Mouse (Mus musculus) lung, postnatal 10 days (tissue): ENCODE measurements around the gene H2-Eb1.

Experiments
- DNase-seq: peaks from one replicate; pipeline ENCODE4 v3.0.0; 2021

Gene H2-Eb1

GRCm38 (mm10) chr17:34305380-34306030 is at the start of gene H2-Eb1:
TSS of gene H2-Eb1 (plus strand) at chr17:34305867.
- DNase-seq, result peak; percentile 95

- DNase-seq, result no peak
Measured at GRCm38 (mm10) chr17:34256501-34256900, 49.2 kb upstream of the H2-Eb1 start.

DNA sequence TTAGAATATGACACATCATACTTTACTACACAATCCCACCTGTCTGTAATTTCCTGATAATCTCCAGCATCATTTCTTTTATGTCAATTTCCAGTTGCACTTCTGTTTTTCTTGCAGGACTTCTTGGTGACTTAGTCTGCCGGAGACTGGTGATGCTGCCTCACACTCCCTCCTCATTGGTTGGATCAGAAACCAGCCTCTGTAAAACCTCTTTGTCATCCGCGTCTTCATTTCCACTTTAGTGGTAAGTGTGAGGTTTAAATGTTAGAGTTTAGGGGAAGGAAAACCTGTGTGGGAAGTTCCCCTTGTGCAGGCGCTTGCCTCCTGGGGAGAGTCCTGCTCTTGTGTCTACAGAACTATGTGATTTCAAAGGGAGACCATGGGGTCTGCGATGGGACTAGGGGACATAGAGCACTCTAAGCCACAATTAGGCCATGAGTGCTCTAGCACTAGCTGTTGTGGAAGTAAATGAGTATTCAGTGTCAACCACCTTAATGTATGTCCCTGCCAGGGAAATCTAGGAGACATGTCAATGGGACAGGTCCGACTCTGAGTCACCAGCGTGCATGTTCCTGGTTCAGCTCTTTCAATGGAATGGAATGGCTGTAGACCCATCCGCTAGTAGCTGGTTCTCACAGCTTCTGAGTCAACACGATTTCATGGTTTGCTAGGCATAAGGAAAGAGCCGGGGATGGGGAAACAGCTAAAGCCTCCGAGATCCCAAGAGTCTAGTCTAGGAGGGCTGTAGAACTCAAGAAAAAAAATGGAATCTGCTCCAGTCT is 47.9 kb upstream of the H2-Eb1 start, which contains the start of gene H2-Ab1:
Gene H2-Ab1, plus strand, starts transcription at position 96 of the 782 bp plus-strand sequence.
- peak; percentile 87 for DNase-seq

DNA sequence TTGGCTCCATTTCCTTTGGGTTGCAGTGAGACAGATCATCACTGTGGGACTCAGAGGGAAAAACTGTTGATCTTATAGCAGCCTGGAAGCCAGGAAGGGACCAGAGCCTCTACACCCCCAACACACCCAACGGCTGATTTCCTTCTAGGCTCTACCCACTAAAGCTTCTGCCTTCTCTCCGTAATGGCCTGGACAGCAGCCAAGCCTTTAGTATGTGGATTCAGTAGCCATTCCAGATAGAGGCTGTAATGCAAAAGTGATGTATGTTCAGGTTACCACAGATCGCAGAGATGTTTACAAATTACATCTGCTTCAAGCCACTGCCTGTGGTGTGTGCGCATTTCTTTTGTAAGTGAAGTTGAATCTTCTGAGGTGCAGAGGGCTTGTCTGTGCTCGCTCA is 45.1 kb upstream of the H2-Eb1 start:
- DNase-seq, result no peak

DNA sequence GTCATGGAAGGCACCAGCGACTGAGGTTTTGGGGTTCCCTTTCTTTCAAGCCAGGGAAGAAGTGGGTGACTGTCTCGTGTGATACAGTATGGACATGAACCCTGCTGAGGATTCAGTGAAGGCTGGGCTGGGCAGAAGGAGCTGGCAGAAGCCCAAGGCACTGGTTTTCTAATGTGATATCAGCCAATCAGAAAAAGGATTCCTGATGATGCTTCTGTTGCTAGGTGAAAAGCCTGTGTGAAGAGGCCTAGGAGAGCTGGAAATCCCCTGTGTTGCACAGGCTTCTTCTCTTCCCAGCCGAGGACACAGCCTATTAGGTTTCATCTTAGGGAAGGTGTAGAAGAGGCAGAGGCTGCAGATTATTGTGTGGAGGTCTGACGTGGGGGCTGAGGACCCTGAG is 44.2 kb upstream of the H2-Eb1 start:
- peak; percentile 90 for DNase-seq

DNA sequence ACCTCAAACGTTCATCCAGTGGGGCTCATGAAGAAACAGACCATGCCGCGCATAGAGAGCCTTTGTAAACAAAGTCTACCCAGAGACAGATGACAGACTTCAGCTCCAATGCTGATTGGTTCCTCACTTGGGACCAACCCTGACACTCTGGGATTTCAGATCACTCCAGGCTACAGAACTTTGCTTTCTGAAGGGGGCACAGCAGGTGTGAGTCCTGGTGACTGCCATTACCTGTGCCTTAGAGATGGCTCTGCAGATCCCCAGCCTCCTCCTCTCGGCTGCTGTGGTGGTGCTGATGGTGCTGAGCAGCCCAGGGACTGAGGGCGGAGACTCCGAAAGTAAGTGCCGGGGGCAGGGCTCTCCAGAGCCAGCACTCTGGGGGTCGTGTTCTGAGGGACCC is 42.6 kb upstream of the H2-Eb1 start:
- DNase-seq, result peak; percentile 84

- peak; percentile 43 for DNase-seq
Measured at GRCm38 (mm10) chr17:34263811-34264371, 41.8 kb upstream of the H2-Eb1 start.

DNA sequence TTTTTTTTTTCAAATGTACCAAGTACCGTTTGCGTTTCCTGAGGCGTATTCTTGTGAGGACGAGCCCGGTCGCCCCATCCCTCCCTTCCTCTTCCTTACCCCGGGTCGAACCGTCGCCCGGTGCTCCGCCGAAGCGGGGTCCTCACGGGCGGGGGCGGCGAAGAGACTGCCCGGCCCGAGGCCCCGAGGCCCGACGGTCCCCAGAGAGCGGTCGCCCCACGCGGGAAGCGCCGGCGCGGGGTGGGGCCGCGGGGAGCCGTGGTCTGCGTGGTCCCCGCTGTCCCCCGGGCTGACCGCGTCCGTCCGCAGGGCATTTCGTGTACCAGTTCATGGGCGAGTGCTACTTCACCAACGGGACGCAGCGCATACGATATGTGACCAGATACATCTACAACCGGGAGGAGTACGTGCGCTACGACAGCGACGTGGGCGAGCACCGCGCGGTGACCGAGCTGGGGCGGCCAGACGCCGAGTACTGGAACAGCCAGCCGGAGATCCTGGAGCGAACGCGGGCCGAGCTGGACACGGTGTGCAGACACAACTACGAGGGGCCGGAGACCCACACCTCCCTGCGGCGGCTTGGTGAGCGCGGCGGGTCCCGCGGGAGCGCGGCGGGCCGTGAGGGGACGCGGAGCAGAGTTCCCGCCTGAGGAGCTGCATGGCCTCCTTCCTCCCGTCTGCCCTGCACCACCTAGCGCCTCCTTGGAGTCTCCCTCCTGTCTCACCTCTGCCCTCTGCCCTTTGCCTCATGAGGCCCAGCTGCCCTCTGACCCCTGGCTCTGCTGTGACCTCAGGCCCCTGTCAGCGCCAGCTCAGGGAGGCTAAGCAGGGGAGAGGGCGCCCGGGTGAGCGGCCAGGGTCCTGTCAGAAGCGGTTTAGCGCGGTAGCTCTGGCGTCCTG is 41.0 kb upstream of the H2-Eb1 start:
- DNase-seq, result no peak

DNA sequence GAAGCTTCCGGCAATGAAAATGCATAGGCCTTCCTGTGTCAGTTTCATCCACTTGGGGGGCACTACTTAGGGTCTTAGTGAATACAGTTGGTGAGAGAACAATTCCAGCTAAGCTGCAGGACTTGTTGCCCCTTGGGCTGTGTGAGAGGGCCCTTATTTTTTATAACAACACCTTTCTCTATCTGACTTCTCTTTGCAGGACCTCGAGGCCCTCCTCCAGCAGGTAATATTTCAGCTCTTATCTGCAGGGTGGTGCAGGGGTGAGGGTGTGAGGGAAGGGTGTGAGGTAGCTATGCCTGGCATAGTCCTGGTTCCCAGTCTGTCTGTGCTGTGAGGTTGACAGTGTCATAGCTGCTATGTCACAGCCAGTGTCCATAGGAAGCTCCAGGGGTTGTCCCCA is 37.4 kb upstream of the H2-Eb1 start:
- no peak for DNase-seq

DNA sequence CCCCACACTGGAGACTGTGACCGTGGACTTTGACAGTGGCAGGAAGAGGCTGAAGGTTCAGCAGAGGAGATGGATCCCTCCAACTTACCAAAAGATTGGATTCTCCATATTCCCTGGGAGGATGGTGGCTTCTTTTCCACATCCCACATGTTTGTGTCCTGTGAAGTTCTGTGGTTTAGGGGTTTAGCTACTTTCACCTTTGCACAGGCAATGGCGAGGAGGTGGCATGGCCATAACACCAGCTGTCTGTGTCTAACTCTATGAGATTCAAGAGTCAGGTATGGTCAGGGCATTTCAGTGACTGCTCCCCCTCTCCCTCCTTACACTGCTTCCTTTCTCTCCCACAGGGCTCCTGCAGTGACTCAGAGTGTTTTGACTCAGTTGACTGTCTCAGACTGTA is 36.9 kb upstream of the H2-Eb1 start:
- no peak for DNase-seq

DNA sequence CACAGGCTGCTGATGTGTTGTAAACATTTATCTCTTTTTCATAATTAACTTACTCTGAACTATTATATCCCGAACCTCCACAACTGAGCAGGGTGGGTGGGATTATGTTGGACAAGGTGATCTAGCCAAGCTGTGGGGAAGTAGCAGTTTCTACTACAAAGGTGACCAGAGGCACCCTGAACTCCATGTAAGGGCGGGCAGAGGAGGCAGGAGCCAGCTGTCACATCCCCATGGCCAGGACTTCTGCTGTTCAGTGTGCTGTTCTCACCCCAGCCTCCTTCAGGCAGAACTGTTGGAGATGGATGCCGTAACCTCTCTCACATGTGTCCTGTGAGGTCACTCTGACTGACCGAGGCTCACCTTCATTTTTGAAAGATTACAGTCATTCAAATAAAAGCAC is 35.9 kb upstream of the H2-Eb1 start:
- no peak for DNase-seq

DNA sequence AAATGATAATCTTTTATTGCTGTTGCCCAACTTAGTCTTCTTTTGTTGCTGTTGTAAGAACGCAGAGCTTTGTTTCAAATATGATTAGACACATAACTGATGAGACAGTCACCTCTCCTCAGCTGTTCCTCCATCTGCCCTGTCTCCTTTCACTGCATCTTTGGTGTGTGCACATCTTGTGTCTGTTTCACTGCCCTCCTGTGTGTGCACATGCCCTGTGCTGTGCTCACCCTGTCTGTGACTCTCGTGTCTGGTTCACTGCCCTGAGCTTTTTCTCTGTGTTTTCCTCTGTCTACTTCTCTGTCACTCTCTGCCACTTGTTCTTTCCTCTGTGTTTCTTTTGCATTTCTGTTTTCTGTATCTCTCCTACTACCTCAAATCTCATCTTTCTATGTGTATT is 35.4 kb upstream of the H2-Eb1 start:
- DNase-seq, result no peak

GRCm38 (mm10) chr17:34270940-34271339 is 34.7 kb upstream of the H2-Eb1 start:
- no peak for DNase-seq

GRCm38 (mm10) chr17:34272102-34272501 is 33.6 kb upstream of the H2-Eb1 start:
- DNase-seq, result no peak

- DNase-seq, result no peak
Measured at GRCm38 (mm10) chr17:34280499-34281038, 25.1 kb upstream of the H2-Eb1 start.

- DNase-seq, result no peak
Measured at GRCm38 (mm10) chr17:34281836-34282235, 23.8 kb upstream of the H2-Eb1 start.

DNA sequence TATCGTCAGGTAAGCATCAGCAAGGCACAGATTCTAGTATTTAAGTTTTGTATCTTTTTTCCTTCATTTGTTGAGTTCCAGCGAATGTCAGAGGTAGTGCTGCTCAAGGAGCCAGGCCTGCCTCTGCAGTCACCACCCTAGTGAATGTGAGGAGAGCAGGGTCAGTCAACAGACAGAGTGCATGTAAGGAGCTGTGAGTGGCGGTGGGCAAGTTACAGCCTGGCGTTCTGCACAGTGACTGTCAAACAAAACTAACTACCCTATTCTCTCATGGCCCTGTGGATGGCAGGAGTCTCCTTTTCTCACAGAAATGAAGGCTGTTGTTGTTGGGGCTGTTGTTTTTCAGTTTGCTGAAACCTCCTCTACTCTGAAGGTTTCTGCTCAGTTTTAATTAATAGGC is 20.3 kb upstream of the H2-Eb1 start:
- no peak for DNase-seq

- DNase-seq, result peak; percentile 62
Measured at GRCm38 (mm10) chr17:34285848-34286247, 19.8 kb upstream of the H2-Eb1 start.

- no peak for DNase-seq
Measured at GRCm38 (mm10) chr17:34286501-34286900, 19.2 kb upstream of the H2-Eb1 start.

DNA sequence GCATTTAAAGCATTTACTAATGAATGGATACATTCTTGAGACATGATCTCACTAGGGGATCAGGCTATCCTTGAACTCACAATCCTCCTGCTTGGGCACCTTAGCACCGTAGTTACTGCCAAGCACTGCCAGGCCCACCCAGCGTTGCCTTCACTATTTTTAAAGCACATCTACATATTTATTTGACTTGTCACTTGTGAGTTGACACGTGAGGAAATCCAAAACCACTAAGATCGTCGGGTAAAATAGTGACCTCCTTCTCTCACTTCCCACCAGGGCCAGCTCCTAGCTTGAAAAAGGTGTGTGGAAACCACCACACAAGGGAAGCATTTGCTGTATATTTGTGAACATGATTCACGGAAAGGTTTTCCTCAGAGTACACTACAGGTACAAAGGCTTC is 18.7 kb upstream of the H2-Eb1 start:
- DNase-seq, result no peak

GRCm38 (mm10) chr17:34287648-34288047 is 18.0 kb upstream of the H2-Eb1 start, which contains the start of gene H2-Aa:
TSS of gene H2-Aa (minus strand) at chr17:34287823.
- peak; percentile 92 for DNase-seq

- no peak for DNase-seq
Measured at GRCm38 (mm10) chr17:34288131-34288530, 17.5 kb upstream of the H2-Eb1 start.

DNA sequence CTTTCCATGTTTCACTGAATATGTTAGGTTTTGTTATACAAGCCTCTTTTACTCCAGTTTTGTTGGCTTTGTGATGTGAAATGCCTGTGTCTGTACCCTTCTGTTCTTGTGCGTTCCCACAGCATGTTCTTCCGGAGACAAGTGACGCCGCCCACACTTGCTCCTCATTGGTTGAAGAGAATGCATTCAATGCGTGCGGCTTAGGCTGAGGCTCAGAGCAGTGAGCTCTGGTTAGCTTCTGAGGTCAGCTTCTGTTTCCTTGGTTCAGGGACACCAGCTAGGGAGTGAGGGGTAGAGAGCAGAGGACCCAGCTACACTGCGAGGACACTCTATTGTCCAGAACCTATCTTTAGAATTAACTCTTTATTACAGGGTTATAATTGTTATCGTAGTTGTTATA is 14.1 kb upstream of the H2-Eb1 start:
- peak; percentile 88 for DNase-seq
